Mouse (Mus musculus): Measurements from ENCODE around the gene Arhgap23. TPM values are rescaled to one million over a fixed set of nuclear protein-coding genes. Genes with fewer than 3 reads are reported as not detected.

Gene Arhgap23
- polyA plus RNA-seq, 1 experiment from 2014 or later: 5.9 TPM

DNA sequence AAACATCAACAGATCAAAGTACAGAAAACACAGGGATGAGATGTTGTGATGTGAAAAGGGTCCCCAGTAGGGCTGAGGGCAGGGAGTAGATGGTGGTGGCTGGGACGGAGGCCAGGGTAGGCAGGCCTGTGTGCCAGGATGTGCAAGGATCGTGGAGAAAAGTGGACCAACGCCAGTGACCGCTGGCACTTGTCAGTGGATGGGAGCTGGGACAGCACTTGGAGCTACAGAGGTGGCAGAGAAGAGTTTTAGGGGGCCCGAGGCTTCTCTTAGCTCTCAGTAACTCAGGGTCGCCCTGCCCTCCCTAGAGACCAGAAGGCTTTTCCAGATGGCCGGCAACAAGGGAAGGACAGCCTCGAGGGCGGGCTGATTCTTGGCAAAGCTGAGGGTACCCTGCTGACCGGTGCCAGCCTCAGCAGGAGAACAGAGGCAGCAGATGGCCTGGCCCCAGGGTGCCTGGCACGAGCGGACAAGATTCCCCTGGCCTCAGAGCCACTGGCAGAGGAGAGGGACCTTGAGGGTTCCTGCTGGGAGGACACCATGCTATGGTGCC lies 127.9 kb downstream of the Arhgap23 start:
- no peak overlapping the region for H3K4me3 ChIP-seq (replicated peaks)
- H3K4me2 ChIP-seq: no peak overlapping the region
- H3K9me3 ChIP-seq (replicated peaks): no peaks in the 10 kb centered on the region
- no peak for ATAC-seq (replicated peaks; ENCODE audit: low FRiP score)
- 60% methylated on average over 12 of the region's 12 CpGs for WGBS
- peaks cover 55% of the 10 kb centered on the region for H3K4me1 ChIP-seq
- no peaks in the 10 kb centered on the region for H3K36me3 ChIP-seq
- peaks cover 72% of the 10 kb centered on the region for H3K27me3 ChIP-seq
- no peak overlapping the region for H3K27ac ChIP-seq
- no peak overlapping the region for H3K9ac ChIP-seq

DNA sequence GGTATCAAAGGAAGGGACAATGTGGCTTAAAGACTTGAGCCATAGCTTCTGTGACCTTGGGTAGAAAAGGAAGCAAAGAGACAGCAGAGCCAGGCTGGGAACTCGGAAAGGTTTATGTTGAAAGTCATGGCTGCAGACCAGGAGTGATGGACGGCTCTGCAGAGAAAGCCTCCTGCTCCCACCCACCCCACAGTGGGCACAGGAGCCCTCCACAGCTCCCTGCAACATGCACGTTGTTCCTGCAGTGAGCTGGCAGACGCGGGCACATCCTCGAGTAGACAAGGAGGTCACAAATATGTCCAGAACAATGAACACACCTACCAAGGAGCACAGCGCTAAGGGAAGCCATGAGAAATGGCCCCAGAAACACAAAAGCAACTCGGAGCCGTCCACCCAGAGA lies 128.6 kb downstream of the Arhgap23 start:
- no peak for ATAC-seq (replicated peaks; ENCODE audit: low FRiP score)
- Histone ChIP-seq H3K9ac (no peak overlapping the region), H3K36me3 (no peaks in the 10 kb centered on the region), H3K4me2 (no peak overlapping the region), H3K4me3 (replicated peaks) (no peak overlapping the region), H3K27ac (no peak overlapping the region), H3K27me3 (peaks cover 72% of the 10 kb centered on the region), H3K9me3 (replicated peaks) (no peaks in the 10 kb centered on the region), H3K4me1 (peaks cover 55% of the 10 kb centered on the region)
- WGBS: 81% methylated on average over 9 of the region's 9 CpGs

DNA sequence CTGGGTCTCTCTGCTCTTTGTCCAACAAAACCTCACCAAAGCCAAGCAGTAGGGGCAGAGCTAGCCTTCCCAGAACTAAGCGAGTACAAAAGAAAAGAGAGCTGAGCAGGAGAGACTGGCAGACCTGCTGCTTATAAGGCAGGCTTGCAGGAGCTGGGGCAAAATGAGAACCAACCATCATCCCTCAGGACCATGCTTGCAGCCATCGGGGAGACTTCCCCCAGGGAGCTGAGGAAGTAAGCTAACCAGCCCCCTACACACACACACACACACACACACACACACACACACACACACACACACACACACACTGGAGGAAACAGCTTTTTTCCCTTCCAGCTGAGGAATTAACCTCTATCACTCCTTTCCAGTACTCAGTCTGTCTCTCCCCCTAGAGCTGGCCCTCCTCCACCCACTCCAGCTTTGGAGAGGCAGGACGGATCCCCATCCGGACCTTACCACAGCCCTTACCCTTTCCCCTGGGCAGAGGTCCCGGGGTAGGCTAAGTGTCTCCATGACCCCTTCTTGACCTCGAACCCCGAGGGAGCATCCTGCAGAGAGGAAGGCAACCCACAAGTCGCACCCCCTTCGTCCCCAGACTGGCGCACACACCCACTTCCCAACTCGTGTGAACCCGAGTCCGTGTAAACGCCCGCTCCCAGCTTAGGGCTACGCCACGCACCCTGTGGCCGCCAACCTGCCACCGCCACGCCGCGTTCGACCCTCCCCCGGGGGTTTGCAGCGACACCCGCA lies 130.7 kb downstream of the Arhgap23 start:
- Histone ChIP-seq H3K9ac (peak overlapping the region; percentile 56), H3K4me3 (replicated peaks) (peak overlapping the region; percentile 64), H3K4me2 (peak overlapping the region; percentile 99), H3K27me3 (peaks cover 82% of the 10 kb centered on the region), H3K4me1 (peaks cover 42% of the 10 kb centered on the region), H3K36me3 (no peaks in the 10 kb centered on the region), H3K27ac (no peak overlapping the region), H3K9me3 (replicated peaks) (no peaks in the 10 kb centered on the region)
- 3% methylated on average over 26 of the region's 26 CpGs for WGBS
- no peak for ATAC-seq (replicated peaks; ENCODE audit: low FRiP score)

DNA sequence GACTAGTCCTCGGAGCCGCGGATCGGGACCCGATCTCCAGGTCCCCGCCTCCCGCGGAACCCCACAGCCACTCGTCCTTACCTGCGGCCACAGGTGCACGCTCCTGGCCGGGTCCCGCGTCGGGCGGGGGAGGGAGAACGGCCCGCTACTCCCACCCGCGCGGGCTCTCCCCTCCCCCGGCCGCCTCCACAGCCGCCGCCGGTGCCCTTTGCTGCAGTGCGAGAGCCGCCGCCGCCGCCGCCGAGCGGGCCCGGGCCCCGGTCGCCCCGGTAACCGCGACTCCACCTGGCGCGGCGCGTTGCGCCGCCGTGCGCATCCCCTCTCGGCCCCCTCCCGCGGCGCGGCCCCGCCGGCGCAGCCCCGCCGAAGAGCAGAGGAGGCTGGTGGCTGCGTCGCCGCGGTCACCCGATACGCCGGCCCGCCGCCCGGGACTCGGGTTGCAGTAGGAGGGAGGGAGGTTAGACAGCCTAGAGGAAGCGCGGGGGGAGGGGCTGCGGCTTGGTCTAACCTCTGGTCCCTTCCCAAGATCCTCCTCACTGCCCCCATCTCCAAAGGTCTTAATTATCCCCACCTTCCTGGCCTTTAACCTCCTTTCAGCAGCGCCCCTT lies 131.6 kb downstream of the Arhgap23 start:
- WGBS: under 1% methylated on average over 57 of the region's 73 CpGs
- Histone ChIP-seq H3K27ac (no peak overlapping the region), H3K9ac (peak overlapping the region; percentile 56), H3K4me1 (peaks cover 42% of the 10 kb centered on the region), H3K27me3 (peaks cover 83% of the 10 kb centered on the region), H3K4me2 (peak overlapping the region; percentile 99), H3K4me3 (replicated peaks) (peak overlapping the region; percentile 64), H3K36me3 (no peaks in the 10 kb centered on the region), H3K9me3 (replicated peaks) (no peaks in the 10 kb centered on the region)
- ATAC-seq (replicated peaks; ENCODE audit: low FRiP score): peak; percentile 68; the same call in 1 of the 2 replicates

DNA sequence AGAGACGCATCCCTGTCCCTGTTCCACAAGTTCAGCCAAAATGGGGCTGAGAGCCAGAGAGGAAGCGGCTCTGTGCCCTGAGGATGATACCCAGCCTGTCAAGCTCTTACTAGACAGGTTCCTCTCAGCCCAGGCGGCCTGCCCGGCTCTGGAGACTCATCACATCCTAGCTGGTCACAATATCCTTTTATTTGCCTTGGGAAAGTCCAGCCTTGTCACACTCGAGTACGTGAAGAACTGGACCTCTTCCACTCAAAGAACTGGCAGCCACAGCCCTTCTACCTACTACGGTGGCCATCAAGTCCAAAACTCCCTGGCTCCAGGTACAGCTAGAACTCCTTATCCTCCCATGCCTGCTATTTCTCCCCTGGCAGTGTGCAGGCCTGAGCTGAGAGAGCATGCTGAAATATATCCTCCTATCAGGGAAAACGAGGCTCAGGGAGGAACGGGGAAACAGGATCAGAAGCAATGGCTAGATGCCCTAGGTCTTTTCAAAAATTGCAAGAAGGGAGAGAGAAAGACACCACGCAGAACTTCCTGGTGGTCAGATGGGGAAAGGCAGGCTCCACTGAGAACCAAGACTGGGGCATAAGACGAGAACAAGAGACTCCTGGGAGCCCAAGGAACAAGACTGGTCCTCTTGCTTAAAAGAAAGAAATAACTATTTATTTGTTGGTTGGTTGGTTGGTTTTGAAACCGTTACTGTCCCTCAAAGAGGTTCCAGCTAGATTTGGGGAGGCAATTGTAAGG lies 132.8 kb downstream of the Arhgap23 start:
- H3K27ac ChIP-seq: no peak overlapping the region
- no peaks in the 10 kb centered on the region for H3K36me3 ChIP-seq
- no peak overlapping the region for H3K4me3 ChIP-seq (replicated peaks)
- H3K9me3 ChIP-seq (replicated peaks): no peaks in the 10 kb centered on the region
- WGBS: 72% methylated on average over 12 of the region's 12 CpGs
- no peak overlapping the region for H3K9ac ChIP-seq
- no peak overlapping the region for H3K4me2 ChIP-seq
- ATAC-seq (replicated peaks; ENCODE audit: low FRiP score): no peak
- peaks cover 95% of the 10 kb centered on the region for H3K27me3 ChIP-seq
- peaks cover 37% of the 10 kb centered on the region for H3K4me1 ChIP-seq

DNA sequence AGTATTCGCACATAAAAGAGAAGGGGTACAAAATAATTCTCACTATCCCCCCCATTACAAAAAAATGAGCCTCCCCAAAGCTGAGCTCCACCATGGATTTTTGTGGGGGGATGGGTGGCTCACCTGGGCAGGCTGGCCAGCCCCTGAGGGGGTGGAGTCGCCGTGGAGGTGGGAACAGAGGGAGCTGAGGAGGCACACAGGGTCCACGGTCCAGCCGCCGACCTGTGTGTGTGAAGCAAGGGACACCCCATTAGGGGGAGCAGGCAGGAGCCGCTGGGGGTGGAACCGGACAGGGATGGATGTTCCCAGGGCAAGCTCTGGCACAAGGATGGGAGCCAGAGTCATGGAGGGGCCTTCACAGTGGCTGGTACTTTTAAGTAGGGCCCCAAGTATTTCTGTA lies 133.4 kb downstream of the Arhgap23 start:
- no peak overlapping the region for H3K27ac ChIP-seq
- WGBS: 51% methylated on average over 8 of the region's 8 CpGs
- H3K4me2 ChIP-seq: no peak overlapping the region

More for the DNA sequence above, 133.4 kb downstream of the Arhgap23 start:
- H3K27me3 ChIP-seq: peaks cover 94% of the 10 kb centered on the region
- H3K9ac ChIP-seq: no peak overlapping the region
- peaks cover 33% of the 10 kb centered on the region for H3K4me1 ChIP-seq
- ATAC-seq (replicated peaks; ENCODE audit: low FRiP score): no peak
- H3K9me3 ChIP-seq (replicated peaks): no peaks in the 10 kb centered on the region
- H3K36me3 ChIP-seq: no peaks in the 10 kb centered on the region
- H3K4me3 ChIP-seq (replicated peaks): no peak overlapping the region

Other genes with a start within 250 kb of the Arhgap23 start
- 55.1 and 56.3 TPM in 2 replicates for gene Kpnb1, start 227.7 kb upstream of the Arhgap23 start, polyA plus RNA-seq (2015; fragmentation: Nextera tagmentation; extraction: Ambion mirVana)
- gene Npepps, start 134.9 kb upstream of the Arhgap23 start, polyA plus RNA-seq (2015; fragmentation: Nextera tagmentation; extraction: Ambion mirVana): 76.9 and 88.5 TPM in 2 replicates
- 52.4 and 54.1 TPM in 2 replicates for gene Mrpl45, start 99.8 kb upstream of the Arhgap23 start, polyA plus RNA-seq (2015; fragmentation: Nextera tagmentation; extraction: Ambion mirVana)
- 0.10 and 0.53 TPM in 2 replicates for gene Gpr179, start 63.5 kb upstream of the Arhgap23 start, polyA plus RNA-seq (2015; fragmentation: Nextera tagmentation; extraction: Ambion mirVana)
- gene Socs7, start 53.0 kb upstream of the Arhgap23 start, polyA plus RNA-seq (2015; fragmentation: Nextera tagmentation; extraction: Ambion mirVana): 3.8 and 3.9 TPM in 2 replicates
- gene 4933428G20Rik, start 84.8 kb downstream of the Arhgap23 start, polyA plus RNA-seq (2015; fragmentation: Nextera tagmentation; extraction: Ambion mirVana): 0.49 and 0.84 TPM in 2 replicates
- gene Srcin1, start 160.7 kb downstream of the Arhgap23 start, polyA plus RNA-seq (2015; fragmentation: Nextera tagmentation; extraction: Ambion mirVana): 0.83 and 0.85 TPM in 2 replicates
- gene Epop, start 214.2 kb downstream of the Arhgap23 start, polyA plus RNA-seq (2015; fragmentation: Nextera tagmentation; extraction: Ambion mirVana): 4.3 and 5.1 TPM in 2 replicates
- gene Mllt6, start 247.9 kb downstream of the Arhgap23 start, polyA plus RNA-seq (2015; fragmentation: Nextera tagmentation; extraction: Ambion mirVana): 2.8 and 3.9 TPM in 2 replicates

Data from kidney, embryonic 15.5 days (tissue).